Mouse (Mus musculus): Measurements from ENCODE around the gene Col4a3.
A peak's percentile ranks its signal among the peaks of the same experiment; 100 is the strongest.

Col4a3 gene

DNA sequence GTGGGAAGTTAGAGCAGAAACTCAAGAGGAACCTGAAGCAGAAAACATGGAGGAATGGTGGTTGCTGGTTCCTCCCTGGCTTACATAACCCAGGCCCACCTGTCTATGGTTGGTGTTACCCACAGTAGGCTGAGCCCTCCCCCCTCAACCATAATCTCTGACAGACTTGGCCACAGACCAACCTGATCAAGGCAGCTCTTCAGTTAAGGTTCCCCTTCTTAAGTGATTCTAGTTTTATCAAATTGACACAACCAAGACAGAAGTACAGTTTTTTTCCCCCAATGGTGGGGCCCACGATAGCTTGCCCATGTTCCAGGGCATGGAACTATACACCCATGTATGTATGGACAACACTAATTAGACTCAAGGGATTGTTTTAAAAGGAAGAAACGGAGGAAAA, 100.1 kb downstream of the Col4a3 start:
- no peak for DNase-seq (ENCODE audit: low spot score)

DNA sequence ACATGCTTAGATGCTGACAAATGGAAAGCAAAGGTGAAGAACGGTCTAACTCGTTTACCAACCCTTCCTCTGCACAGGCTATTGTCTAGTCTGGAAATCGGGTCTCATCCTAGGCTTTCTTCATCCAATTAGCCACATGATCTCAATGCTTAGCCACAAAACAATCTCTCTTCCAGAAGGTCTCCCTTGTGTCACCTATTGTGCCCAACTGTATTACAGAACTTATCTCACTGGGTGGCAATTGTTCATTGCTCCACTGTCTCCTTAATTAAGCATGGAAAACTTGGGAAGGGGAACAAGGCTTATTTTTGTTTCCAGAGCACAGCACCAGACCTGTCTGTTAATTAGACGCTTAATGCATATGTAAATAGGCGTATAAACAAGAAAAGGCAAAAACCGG, 101.2 kb downstream of the Col4a3 start:
- no peak for DNase-seq (ENCODE audit: low spot score)

DNA sequence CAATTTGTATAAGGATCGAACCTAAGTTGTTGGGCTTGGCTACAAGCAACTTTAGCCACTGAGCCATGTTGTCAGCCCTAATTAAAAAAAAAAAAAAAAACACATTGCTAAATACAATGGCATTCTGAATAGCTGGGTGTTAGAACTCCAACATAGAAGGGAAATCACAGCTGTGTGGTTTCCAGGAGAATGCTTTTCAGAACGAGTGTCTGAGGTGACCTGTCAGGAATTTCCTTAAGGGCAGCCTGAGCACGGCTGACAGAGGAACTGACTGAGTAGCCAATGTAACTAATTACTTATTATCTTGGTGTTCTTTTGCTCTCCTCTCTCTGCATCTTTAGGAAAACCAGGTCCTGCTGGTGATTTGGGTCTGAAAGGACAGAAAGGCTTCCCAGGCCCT, 109.2 kb downstream of the Col4a3 start:
- no peak for DNase-seq (ENCODE audit: low spot score)

DNA sequence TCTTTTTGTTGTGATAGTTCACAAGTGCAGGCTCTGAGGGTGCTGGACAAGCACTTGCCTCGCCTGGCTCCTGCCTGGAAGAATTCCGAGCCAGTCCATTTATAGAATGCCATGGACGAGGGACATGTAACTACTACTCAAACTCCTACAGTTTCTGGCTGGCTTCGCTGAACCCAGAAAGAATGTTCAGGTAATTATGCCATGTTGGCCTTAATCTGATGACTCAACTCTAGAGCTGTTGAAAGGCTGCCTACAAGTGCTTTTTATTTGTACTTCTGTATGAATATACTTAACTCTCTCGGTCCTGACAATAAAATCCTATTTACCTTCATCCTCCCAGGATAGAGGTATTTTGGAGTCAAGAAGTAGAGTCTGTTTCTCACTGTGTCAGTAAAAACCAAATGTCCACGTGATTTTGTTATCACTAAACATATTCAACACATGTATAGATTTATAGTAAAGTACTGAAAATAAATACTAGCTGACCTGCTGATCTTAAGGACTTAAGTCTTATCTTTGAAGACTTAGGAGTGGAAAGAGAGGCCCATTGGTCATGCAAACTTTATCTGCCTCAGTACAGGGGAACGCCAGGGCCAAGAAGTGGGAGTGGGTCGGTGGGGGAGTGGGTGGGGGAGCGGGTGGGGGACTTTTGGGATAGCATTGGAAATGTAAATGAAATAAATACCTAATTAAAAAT, 131.2 kb downstream of the Col4a3 start:
- peak; percentile 32 for DNase-seq (ENCODE audit: low spot score)

DNA sequence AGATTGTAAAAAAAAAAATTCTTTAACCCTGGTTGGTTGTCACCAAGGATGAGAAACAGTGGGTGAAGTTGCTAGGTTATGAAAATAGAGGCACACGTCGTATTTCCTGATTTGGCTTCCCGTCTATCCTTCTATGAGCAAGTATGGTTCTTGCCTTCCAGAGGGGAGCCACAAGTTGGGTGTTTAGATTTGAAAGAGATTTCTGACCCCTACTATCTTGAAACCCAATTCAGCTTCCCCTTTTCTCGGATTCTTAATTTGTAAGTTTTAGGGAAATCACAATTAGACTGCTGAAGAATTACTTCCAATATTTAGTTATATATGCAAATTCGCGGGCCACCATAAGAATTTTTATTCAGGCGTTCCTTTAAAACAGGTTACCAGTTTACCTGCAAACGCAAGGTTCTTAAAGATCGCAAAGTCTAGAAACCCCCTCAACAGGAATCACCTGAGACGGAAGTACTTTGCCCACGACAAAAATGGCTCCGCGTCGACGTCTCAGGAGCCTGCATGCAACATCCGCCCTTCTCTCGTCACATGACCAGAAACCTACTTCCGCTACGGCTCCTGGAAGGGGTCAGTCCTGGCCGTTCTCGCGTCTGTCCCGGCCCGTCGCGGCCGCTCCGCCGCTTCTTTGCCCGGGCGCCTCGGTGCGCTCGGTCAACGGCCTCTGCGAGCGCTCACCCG, 137.8 kb downstream of the Col4a3 start, which contains the start of gene Mff:
Mff (plus strand) TSS at position 552 of the 687 bp plus-strand sequence.
- peak; percentile 92 for DNase-seq (ENCODE audit: low spot score)

DNA sequence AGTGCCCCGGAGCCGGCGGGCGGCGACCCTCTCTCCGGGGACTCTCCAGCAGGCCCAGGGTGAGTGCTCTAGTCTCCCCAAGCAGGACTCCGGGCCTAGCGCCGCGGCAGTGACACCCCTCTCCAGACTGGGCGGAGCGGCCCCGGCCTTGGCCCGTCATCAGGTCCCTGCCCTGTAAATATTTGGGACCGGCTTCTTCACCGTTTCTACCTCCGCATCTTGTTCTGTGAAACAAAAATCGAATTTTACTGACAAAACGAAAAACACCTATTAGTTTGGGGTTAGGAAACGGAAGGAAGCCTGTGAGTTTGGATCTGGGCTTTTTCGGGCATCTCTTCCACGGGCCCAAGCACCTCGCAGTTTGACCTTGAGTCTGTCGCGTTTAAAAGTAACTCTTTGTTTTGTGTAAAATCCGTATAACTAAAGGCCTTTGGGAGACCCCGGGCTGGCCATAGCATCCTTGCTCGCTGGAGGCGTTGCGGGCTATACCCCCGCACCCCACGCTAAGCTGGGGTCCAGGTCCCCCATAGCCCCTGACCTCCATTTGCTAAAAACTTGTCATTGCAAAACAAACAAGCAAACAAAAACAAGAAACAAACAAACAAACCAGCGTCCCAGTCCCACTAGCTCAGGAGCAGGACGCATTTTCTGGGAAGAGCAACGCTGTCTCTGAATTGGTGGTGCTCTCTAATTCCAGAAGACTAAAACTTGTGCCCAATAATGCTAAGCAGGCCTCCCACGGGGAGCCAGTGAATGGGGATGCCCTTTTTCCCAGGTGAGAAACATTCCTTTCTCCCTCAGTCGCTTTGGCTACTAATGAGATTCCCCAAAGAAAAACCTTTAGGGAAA, 138.5 kb downstream of the Col4a3 start:
- DNase-seq (ENCODE audit: low spot score), result peak; percentile 70

DNA sequence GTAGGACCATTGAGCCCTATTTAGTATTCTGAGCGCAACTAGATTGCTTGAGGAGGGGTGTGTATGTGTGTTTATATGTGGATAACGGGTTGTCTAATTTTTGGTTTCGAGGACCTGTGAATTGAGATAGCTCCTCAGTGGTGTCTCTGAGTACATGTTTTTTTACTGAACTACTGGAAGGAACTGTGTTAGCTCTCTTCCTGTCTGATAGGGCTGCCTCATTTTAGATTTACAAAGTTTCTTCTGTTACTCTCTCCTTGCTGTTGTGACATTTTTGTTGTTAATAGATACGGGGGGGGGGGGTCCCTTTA, 139.1 kb downstream of the Col4a3 start:
- DNase-seq (ENCODE audit: low spot score), result peak; percentile 66

DNA sequence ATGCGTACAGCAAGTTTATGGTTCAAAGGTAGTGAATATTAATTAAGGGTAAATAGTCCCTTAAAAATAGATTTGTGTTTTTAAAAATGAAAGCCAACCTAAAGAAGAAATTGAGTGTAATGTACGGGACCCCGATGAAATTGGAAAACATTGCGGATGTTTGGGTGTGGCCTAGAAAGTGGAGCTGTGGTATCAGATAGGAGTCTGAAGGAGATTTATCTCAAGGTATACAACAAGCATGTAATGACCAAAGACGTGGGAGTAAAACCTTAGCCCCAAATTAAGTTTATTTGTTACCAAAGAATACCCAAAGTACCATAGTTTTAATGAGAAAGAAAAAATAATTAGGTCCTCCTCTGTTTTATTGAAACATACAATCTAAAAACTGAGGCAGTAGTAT, 139.8 kb downstream of the Col4a3 start:
- DNase-seq (ENCODE audit: low spot score), result peak; percentile 56

DNA sequence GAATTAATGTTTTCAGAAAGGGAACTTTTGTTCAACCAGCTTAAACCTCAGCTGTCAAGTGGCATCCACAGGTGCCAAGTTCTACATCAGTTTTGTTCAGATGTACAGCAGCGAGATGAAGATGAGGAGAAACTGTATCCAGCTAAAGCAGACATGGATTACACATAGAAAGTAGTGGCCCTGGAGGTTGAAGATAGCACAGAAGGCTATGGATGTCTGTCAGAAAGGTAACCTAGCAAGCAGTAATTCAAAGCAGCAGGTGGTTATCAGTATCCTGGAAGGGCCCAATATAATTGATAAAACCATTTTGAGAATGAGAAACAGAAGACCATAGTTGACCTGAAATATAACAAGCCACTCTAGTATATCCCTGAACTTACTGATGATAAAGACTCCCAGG, 146.6 kb downstream of the Col4a3 start:
- DNase-seq (ENCODE audit: low spot score), result peak; percentile 22

DNA sequence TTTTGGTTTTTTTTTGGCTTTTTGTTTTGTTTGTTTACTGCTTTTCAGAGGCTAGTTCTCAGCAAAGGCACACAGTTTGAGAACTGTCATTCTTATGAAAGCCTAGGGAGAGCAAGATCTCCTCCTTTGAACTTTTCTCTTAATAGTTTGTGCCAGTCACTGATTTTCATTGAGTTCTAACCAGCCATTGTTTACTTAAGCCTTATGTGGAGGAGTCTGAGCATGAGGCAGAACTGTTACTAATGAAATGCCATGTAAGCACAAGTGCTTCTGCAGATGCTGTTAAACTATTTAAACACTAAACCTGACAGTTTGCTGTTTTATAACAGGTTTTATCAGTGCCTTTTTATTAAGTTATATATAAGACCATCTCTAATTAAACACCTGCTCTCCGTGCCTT, 151.3 kb downstream of the Col4a3 start:
- DNase-seq (ENCODE audit: low spot score), result no peak

DNA sequence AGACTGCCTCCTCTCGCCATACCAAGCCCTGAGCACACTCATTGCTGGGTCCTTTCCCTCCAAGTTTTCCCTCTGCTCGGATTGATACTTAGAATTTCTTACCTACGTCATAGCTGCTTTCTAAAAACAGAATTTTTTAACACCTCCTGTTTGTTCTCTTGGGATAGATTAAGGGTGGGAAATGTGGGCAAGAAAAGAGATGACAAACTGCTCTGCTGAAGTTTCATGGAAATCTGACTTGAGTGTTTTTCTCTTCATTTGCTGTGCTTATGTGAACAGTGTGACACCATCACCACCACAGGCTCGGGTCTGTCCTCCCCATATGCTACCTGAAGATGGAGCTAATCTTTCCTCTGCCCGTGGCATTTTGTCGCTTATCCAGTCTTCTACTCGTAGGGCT, 154.8 kb downstream of the Col4a3 start:
- no peak for DNase-seq (ENCODE audit: low spot score)

DNA sequence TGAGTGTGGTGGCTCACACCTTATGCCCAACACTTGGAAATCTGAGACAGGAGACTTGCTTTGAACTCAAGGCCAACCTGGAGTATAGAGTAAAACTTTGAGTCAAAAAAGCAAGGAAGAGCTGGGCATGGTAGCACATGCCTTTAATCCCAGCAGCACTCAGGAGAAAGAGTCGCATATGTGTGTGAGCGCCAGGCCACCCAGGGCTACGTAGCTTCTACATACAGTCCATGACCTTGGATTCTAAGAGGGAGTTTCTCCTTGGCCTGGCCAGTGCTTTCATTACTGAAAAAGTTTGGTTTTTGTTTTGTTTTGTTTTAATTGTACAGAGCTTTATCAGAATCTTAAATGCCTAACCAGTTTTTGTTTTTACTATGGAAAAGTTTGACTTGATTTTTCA, 157.2 kb downstream of the Col4a3 start:
- no peak for DNase-seq (ENCODE audit: low spot score)

DNA sequence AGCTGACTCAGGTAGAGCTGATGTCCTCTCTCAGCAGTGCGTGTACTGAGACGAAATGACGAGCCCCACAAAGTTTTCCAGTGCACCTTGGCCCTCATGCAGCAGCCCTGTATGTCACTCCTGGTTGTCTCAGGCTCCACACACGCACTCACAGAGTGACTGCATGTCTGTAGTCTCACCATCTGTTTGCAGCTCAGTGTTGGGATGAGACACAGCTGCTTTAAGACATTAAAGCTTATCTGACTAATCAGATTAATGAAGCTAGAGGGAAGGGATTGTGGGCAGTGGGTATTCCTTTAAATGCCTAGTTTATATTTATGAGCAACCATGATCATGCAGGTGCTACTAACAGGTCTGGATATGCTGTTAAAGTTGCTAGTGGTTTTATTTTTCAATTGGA, 159.7 kb downstream of the Col4a3 start:
- no peak for DNase-seq (ENCODE audit: low spot score)

DNA sequence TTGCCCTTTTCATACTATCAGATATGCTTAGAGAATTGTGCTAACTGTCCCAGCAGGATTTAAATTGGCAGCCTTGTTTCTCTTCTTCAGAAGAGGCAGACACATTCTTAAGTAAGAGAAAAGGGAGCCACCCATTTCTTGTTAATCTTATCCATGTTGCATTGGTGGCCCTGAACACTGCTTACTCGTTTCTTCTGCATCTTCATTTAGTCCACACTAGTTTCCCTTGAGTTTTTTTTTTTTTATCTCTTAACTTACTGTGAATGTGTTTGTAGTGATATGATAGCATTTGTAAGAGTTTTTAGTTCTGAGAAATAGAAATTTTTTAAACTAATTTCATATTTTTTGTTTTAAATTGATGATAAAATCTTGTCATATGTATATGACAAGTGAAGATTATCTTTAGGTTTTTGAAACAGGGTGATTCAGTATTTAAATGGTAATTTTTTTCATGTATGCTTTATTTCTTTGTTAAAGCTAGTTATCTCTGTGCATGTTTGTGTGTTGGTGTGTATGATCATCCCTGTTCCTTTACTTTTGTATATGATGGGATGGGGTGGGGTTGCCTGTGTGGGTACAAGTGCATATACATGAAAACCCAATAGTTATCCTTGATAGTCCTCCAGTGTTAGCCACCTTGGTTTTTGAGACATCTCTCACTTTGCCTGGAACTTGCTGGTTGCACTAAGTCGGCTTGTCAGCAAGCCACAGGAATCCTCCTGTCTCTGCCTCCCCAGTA, 161.2 kb downstream of the Col4a3 start:
- DNase-seq (ENCODE audit: low spot score), result peak; percentile 37

DNA sequence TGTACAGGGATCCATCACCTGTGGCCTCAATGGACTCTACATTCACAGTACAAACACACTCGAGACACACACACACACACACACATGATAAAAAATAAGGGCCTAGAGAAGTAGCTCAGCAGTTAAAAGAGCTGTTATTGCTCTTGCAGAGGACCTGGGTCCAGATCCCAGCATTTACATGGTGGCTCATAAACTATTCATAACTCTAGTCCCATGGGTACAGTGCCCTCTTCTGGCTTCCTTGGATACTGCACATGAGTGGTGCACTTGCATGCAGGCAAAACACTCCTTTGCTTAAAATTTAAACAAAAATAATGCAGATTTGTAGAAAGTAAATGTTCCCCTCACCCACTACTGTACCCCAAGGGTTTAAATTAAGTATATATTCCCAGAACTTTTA, 172.8 kb downstream of the Col4a3 start:
- peak; percentile 44 for DNase-seq (ENCODE audit: low spot score)

DNA sequence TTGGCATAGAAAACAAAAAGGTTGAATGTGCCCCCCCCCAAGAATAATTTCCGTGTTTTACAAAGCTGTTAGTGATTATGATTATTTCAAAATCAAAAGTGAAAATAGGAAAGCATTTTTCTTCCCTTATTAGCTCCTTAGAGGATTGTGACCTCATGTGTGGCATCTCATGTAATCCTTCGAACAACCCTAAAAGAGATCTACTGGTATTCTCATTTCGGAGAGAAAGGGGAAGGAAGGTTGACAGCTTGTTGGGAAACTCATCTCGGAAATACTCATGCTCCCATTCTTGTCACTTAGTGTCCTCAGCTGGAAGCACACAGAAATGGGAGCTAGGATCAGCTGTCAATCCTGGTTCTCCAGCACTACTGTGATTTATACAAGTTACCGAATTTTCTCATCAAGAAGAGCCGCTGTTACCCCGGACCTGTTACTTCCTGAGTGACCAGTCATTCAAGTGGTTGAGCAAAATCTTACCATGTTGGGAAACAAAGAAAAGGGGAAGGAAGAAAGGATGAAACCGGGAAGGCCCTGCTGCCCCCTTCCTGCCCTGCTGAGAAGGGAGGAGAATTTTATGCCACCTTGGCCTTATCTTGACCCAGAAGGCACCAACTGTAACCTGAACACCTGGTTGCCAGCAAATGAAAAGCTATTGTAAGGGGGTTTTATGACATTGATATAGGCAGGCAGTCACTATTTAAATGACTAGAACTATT, 174.9 kb downstream of the Col4a3 start:
- no peak for DNase-seq (ENCODE audit: low spot score)

DNA sequence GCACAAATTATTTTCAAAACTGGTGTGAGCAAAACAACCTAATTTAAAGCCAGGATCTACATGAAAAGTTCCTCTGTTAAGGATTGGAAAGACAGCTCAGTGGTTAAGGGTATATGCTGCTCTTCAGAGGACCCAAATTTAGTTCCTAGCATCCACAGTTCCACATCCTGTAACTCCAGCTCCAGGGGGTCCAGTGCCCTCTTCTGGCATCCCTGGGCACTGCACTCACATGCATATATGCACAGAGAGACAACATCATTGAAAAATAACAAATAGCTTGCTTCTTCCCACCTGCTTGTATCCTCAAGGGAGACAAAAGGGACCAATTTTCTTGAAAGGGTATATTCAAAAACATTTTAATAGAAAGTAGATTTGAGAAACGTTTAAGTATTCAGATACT, 175.6 kb downstream of the Col4a3 start:
- DNase-seq (ENCODE audit: low spot score), result no peak

DNA sequence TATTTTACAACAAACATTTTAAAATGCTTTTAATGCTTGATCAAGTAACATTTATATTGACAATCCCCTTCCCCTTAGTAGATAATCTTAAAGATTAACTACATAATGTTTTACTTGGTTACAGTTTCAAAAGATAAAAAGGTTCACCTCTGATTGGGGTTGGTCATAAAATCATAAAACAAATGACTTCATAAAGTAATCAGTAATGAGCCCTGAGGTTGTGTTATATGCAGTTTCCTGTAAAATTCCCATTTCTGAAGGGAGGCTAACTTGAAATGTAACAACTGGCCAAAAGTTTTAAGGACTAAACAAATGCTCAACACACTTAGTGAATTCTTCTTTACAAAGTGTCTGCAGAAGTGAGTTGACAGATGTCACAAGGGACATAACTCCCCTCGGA, 179.5 kb downstream of the Col4a3 start:
- DNase-seq (ENCODE audit: low spot score), result no peak

DNA sequence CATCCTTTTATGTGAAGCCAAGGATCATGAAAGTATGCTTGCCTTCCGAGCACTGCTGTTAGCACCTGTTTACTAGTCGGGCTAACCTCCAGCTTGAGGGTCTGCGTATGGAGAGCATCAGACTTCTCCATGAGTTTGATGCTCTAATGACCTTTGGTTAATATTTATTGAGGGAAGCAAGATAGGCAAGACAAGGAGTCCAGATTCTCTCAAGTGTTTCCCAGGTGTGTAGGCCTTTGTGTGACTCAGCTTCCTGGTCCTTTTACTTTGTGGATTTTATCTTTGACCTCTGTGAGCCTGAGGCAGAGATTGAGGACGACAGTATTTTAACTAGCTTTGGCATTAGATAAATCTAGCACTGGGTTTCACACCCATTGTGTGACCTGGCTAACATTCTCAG, 179.9 kb downstream of the Col4a3 start:
- DNase-seq (ENCODE audit: low spot score), result no peak

DNA sequence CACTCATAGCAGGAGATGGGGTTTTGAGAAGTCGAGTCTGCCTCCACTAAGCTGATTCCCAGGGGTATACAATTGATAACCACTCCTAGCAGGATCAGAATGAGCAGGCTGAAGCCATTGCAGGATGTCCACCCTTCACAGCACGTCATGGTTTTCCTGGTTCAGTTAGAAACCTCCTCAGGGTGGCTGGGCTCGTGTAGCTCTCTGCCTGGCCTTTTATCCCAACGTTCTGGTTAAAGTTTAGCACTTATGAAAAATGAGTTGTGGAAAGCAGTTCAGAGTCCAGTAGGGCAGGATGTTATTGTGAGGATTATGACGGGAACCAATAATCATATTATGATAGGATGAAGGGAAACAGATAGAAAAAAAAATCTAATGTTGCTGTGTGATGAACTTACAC, 181.5 kb downstream of the Col4a3 start, which contains the start of gene Tm4sf20:
Tm4sf20 (minus strand) TSS at position 193 of the 400 bp plus-strand sequence.
- DNase-seq (ENCODE audit: low spot score), result no peak

DNA sequence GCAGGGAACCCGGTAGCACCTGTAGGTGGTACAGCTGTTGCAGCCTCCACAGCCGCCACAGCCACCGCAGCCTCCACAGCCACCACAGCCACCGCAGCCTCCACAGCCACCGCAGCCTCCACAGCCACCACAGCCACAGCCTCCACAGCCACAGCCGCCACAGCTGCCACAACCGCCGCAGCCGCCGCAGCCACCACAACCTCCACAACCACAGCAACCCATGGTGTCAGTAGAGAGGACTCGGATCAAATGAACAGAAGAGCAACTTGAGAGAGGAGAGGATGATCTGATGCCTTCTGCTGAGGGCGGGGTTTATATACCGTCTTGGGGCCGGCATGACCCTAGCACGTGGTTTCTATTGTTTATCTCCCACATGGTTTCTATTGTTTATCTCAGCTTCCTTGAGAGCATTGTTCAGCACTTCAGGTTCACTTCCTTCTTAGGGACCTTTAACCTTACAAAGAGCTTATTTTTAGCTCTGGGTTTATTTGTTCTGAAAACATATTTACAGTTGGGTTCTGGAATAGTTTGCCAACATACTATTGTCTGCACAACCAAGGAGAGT, 184.4 kb downstream of the Col4a3 start, which contains the start of gene Gm47791:
Gm47791 (minus strand) TSS at position 222 of the 565 bp plus-strand sequence.
- no peak for DNase-seq (ENCODE audit: low spot score)
